Comparison of ENCODE assay signal across 1 mouse cellular context in genomic region chr4:62263133-62263844, GRCm38 (mm10).
TF ChIP-seq lines count a peak whose summit lies in the region.

No protein-coding gene starts in this region.

TF ChIP-seq in CH12.LX, 34 proteins besides CTCF, POLR2A, EP300 and RAD21 (continued from another document):
- TF ChIP-seq ZKSCAN1 (IDR thresholded peaks at IDR 0.05; ENCODE audit: borderline replicate concordance, low read depth, low read length) (no peak), MYC (IDR thresholded peaks at IDR 0.05; ENCODE audit: low read depth, low read length) (no peak), IRF4 (IDR thresholded peaks at IDR 0.05; ENCODE audit: low read depth, low read length) (0 out of 2 replicates have a peak, but pooled peaks have one; percentile 12), CHD2 (IDR thresholded peaks at IDR 0.05; ENCODE audit: low read length) (no peak), SIN3A (IDR thresholded peaks at IDR 0.05; ENCODE audit: low read length) (no peak), BHLHE40 (IDR thresholded peaks at IDR 0.05; ENCODE audit: low read depth, low read length) (no peak), MEF2A (IDR thresholded peaks at IDR 0.05; ENCODE audit: borderline replicate concordance, low read depth, low read length) (no peak), GABPA (IDR thresholded peaks at IDR 0.05; ENCODE audit: insufficient replicate concordance, low read depth, low read length) (no peak), TBP (conservative IDR thresholded peaks at IDR 0.05; ENCODE audit: low read depth, low read length) (no peak), UBTF (IDR thresholded peaks at IDR 0.05; ENCODE audit: low read depth, low read length) (no peak), RCOR1 (conservative IDR thresholded peaks at IDR 0.05; ENCODE audit: low read depth, low read length) (no peak), NRF1 (IDR thresholded peaks at IDR 0.05; ENCODE audit: low read depth, low read length) (no peak), SMC3 (IDR thresholded peaks at IDR 0.05; ENCODE audit: low read depth, low read length) (peak; percentile 73), ZNF384 (IDR thresholded peaks at IDR 0.05; ENCODE audit: low read depth, low read length) (peak; percentile 96), CHD1 (IDR thresholded peaks at IDR 0.05; ENCODE audit: low read depth, low read length) (no peak), USF2 (conservative IDR thresholded peaks at IDR 0.05; ENCODE audit: low read depth, low read length) (no peak), POLR2AphosphoS2 (IDR thresholded peaks at IDR 0.05; ENCODE audit: low read depth, low read length) (no peak), E2F4 (IDR thresholded peaks at IDR 0.05; ENCODE audit: insufficient replicate concordance, low read depth, low read length) (no peak), JUND (conservative IDR thresholded peaks at IDR 0.05; ENCODE audit: low read depth, low read length) (no peak), NELFE (IDR thresholded peaks at IDR 0.05; ENCODE audit: low read depth, low read length) (no peak), HCFC1 (IDR thresholded peaks at IDR 0.05; ENCODE audit: low read depth, low read length) (no peak)
